Comparison of ENCODE assay signal across 10 mouse cellular contexts in genomic region chr6:72648002-72648595, GRCm38 (mm10). TPM values are rescaled to one million over a fixed set of nuclear protein-coding genes. Genes with fewer than 3 reads are reported as not detected.
DNase-seq lines count a peak whose midpoint lies in the region; ATAC-seq lines count a peak whose summit lies in the region.
"Had no signal": no experiment of that assay in that cellular context is flagged by ENCODE, and none has a peak within 500 bp of the region (broad histone marks: within the 10 kb centered on the region; RNA-seq: fewer than 3 reads in every experiment).

No protein-coding gene starts in this region.

- H3K9ac ChIP-seq in forebrain, embryonic 11.5 days (ENCODE audit: low read length): no peak overlapping the region
- H3K9ac ChIP-seq in heart, embryonic 14.5 days (ENCODE audit: low read length): no peak overlapping the region
- no peak overlapping the region for H3K9ac ChIP-seq in embryonic facial prominence, embryonic 12.5 days
- H3K9ac ChIP-seq: forebrain, postnatal 0 days; limb, embryonic 15.5 days had no signal

- WGBS in forebrain, embryonic 10.5 days: 70% methylated on average over 12 of the region's 12 CpGs
- WGBS in forebrain, embryonic 11.5 days: 71% methylated on average over 12 of the region's 12 CpGs
- WGBS in heart, embryonic 14.5 days: 66% methylated on average over 12 of the region's 12 CpGs
- WGBS in embryonic facial prominence, embryonic 12.5 days: 41% methylated on average over 12 of the region's 12 CpGs

- intact Hi-C loops in heart, postnatal 36 days (cut with DNase I): loop anchor here (10.0 kb wide), 1 partner anchor 577 kb away; the partner anchor contains the start of gene Dnah6

- no peaks in the 10 kb centered on the region for H3K9me3 ChIP-seq in forebrain, embryonic 10.5 days
- H3K9me3 ChIP-seq in forebrain, embryonic 11.5 days (ENCODE audit: control insufficient read depth, low read length): no peaks in the 10 kb centered on the region
- no peaks in the 10 kb centered on the region for H3K9me3 ChIP-seq in heart, embryonic 14.5 days (ENCODE audit: control insufficient read depth, low read length)
- H3K9me3 ChIP-seq in embryonic facial prominence, embryonic 12.5 days: no peaks in the 10 kb centered on the region
- H3K9me3 ChIP-seq: limb, embryonic 15.5 days had no signal

- no peak overlapping the region for H3K4me3 ChIP-seq in forebrain, embryonic 10.5 days
- H3K4me3 ChIP-seq in forebrain, embryonic 11.5 days (ENCODE audit: low read depth, low read length): no peak overlapping the region
- no peak overlapping the region for H3K4me3 ChIP-seq in heart, embryonic 14.5 days (ENCODE audit: control insufficient read depth in 1 of 2, insufficient read depth in 1 of 2, low read depth in 1 of 2, low read length in 2 of 2)
- no peak overlapping the region for H3K4me3 ChIP-seq in embryonic facial prominence, embryonic 12.5 days
- H3K4me3 ChIP-seq: limb, embryonic 15.5 days had no signal

- no peak for ATAC-seq in forebrain, embryonic 11.5 days (replicated peaks; ENCODE audit: low FRiP score)
- no peak for ATAC-seq in heart, embryonic 14.5 days (ENCODE audit: insufficient number of reproducible peaks, insufficient read depth, low FRiP score, low read depth)
- no peak for ATAC-seq in embryonic facial prominence, embryonic 12.5 days (ENCODE audit: insufficient number of reproducible peaks, insufficient read depth, low FRiP score, low TSS enrichment)

- H3K4me2 ChIP-seq in forebrain, embryonic 11.5 days (ENCODE audit: low read depth, low read length, severe bottlenecking): no peak overlapping the region
- H3K4me2 ChIP-seq in heart, embryonic 14.5 days (ENCODE audit: low read length): peak overlapping the region; percentile 35
- H3K4me2 ChIP-seq in embryonic facial prominence, embryonic 12.5 days (replicated peaks): no peak overlapping the region
- H3K4me2 ChIP-seq: limb, embryonic 15.5 days had no signal

- peak; percentile 32 for DNase-seq in forebrain, embryonic 10.5 days (ENCODE audit: extremely low spot score, low spot score)
- DNase-seq in forebrain, embryonic 11.5 days (ENCODE audit: low spot score): no peak
- DNase-seq in heart, postnatal 36 days: no peak
- peak; percentile 54 for DNase-seq in mesoderm, embryonic 11.5 days (ENCODE audit: low read depth, low spot score)
- no peak for DNase-seq in thymus, adult 18-20 months
- no peak for DNase-seq in cerebellum, adult 9-11 months

- H3K27me3 ChIP-seq in forebrain, embryonic 10.5 days (ENCODE audit: poor library complexity, severe bottlenecking): 0 out of 2 replicates have a peak, but pooled peaks cover 4% of the 10 kb centered on the region
- no peaks in the 10 kb centered on the region for H3K27me3 ChIP-seq in forebrain, embryonic 11.5 days (ENCODE audit: control insufficient read depth, insufficient read depth, low read length)
- no peaks in the 10 kb centered on the region for H3K27me3 ChIP-seq in heart, embryonic 14.5 days (ENCODE audit: control insufficient read depth, insufficient read depth, low read length)
- H3K27me3 ChIP-seq in embryonic facial prominence, embryonic 12.5 days: no peaks in the 10 kb centered on the region
- H3K27me3 ChIP-seq: limb, embryonic 15.5 days had no signal

- peak overlapping the region; percentile 48 for H3K27ac ChIP-seq in forebrain, embryonic 10.5 days
- H3K27ac ChIP-seq in forebrain, embryonic 11.5 days (ENCODE audit: low read depth, low read length): no peak overlapping the region
- peak overlapping the region in 1 of 2 experiments; percentile 31; a peak in 1 of 4 replicates for H3K27ac ChIP-seq in heart, embryonic 14.5 days (replicated peaks in 1 of 2; ENCODE audit: control insufficient read depth in 1 of 2, insufficient read depth in 1 of 2, low read depth in 2 of 2, low read length in 2 of 2)
- H3K27ac ChIP-seq in embryonic facial prominence, embryonic 12.5 days: peak overlapping the region; percentile 43; the same call in 1 of the 2 replicates

- peaks cover 53% of the 10 kb centered on the region for H3K4me1 ChIP-seq in forebrain, embryonic 10.5 days
- H3K4me1 ChIP-seq in forebrain, embryonic 11.5 days (replicated peaks; ENCODE audit: control insufficient read depth, insufficient read depth, low read length): peaks cover 3% of the 10 kb centered on the region
- peaks cover 3 to 7% of the 10 kb centered on the region in 2 experiments; a peak in 3 of 4 replicates for H3K4me1 ChIP-seq in heart, embryonic 14.5 days (ENCODE audit: control insufficient read depth in 2 of 2, insufficient read depth in 2 of 2, low read length in 2 of 2)
- H3K4me1 ChIP-seq in embryonic facial prominence, embryonic 12.5 days: peaks cover 21% of the 10 kb centered on the region

- H3K36me3 ChIP-seq in forebrain, embryonic 10.5 days (replicated peaks): peaks cover 21% of the 10 kb centered on the region
- no peaks in the 10 kb centered on the region for H3K36me3 ChIP-seq in forebrain, embryonic 11.5 days (ENCODE audit: control insufficient read depth, insufficient read depth, low read length)
- peaks cover 8% of the 10 kb centered on the region; the same call in 1 of the 2 replicates for H3K36me3 ChIP-seq in heart, embryonic 14.5 days (ENCODE audit: control insufficient read depth, insufficient read depth, low read length)
- H3K36me3 ChIP-seq in embryonic facial prominence, embryonic 12.5 days: peaks cover 6% of the 10 kb centered on the region; the same call in 1 of the 2 replicates

RNA-seq across cellular contexts. Expression of gene Tgoln1, which starts 31.3 kb away (rescaled TPM):
- polyA plus RNA-seq in forebrain, embryonic 10.5 days (2016; fragmentation: Nextera tagmentation; extraction: Ambion mirVana): 28.6 and 28.7 TPM in 2 replicates
- 34.1 and 35.1 TPM in 2 replicates for polyA plus RNA-seq in forebrain, embryonic 11.5 days (2014; fragmentation: Nextera tagmentation; extraction: Ambion mirVana)
- polyA plus RNA-seq in heart, embryonic 14.5 days (2014; fragmentation: Nextera tagmentation; extraction: Ambion mirVana): 27.9 and 29.4 TPM in 2 replicates
- total RNA-seq in heart, postnatal 36 days (2021): 10 to 100 TPM; 56.9 to 61.9 TPM
- polyA plus RNA-seq in embryonic facial prominence, embryonic 12.5 days (2016; fragmentation: Nextera tagmentation; extraction: Ambion mirVana): 23.8 and 24.6 TPM in 2 replicates

RNA-seq across cellular contexts. Expression of gene Retsat, which starts 49.8 kb away (rescaled TPM):
- 8.1 and 8.3 TPM in 2 replicates for polyA plus RNA-seq in forebrain, embryonic 10.5 days (2016; fragmentation: Nextera tagmentation; extraction: Ambion mirVana)
- 5.3 and 6.3 TPM in 2 replicates for polyA plus RNA-seq in forebrain, embryonic 11.5 days (2014; fragmentation: Nextera tagmentation; extraction: Ambion mirVana)
- polyA plus RNA-seq in heart, embryonic 14.5 days (2014; fragmentation: Nextera tagmentation; extraction: Ambion mirVana): 23.5 and 25.2 TPM in 2 replicates
- total RNA-seq in heart, postnatal 36 days (2021): 100 to 1,000 TPM; 185 to 218 TPM
- polyA plus RNA-seq in embryonic facial prominence, embryonic 12.5 days (2016; fragmentation: Nextera tagmentation; extraction: Ambion mirVana): 9.5 and 10.3 TPM in 2 replicates

RNA-seq across cellular contexts. Expression of gene Elmod3, which starts 49.9 kb away (rescaled TPM):
- 12.5 and 13.7 TPM in 2 replicates for polyA plus RNA-seq in forebrain, embryonic 10.5 days (2016; fragmentation: Nextera tagmentation; extraction: Ambion mirVana)
- polyA plus RNA-seq in forebrain, embryonic 11.5 days (2014; fragmentation: Nextera tagmentation; extraction: Ambion mirVana): 15.8 and 16.5 TPM in 2 replicates
- polyA plus RNA-seq in heart, embryonic 14.5 days (2014; fragmentation: Nextera tagmentation; extraction: Ambion mirVana): 12.8 and 16.3 TPM in 2 replicates
- 10 to 100 TPM; 13.8 to 20.0 TPM for total RNA-seq in heart, postnatal 36 days (2021)
- polyA plus RNA-seq in embryonic facial prominence, embryonic 12.5 days (2016; fragmentation: Nextera tagmentation; extraction: Ambion mirVana): 14.2 and 16.4 TPM in 2 replicates

Comparison
In these comparisons a context has a peak if more than half of its experiments do, and no peak if none do; other contexts are left out.
1. DNase-seq: peak in forebrain, embryonic 10.5 days (single experiment) and mesoderm, embryonic 11.5 days (single experiment); none in forebrain, embryonic 11.5 days (single experiment), heart, postnatal 36 days (0 of 2), thymus, adult 18-20 months (0 of 2) and cerebellum, adult 9-11 months (single experiment).